Mouse (Mus musculus) layer of hippocampus, postnatal 10 days (tissue): ENCODE results near the gene Pdxk. TPM values are rescaled to one million over a fixed set of nuclear protein-coding genes. Genes with fewer than 3 reads are reported as not detected.
"Not testable (repeated sequence)": the region's sequence is repeated elsewhere in the genome, so short reads cannot be mapped to it uniquely, and the experiment has no call there.

Experiments
- DNase-seq, 2 experiments: peaks; one replicate each; pipeline ENCODE4 v3.0.0; 2021; ENCODE audit warnings: low spot score in 2 of 2
- long read RNA-seq: library from polyadenylated mRNA; stranded (forward); transcript quantifications from one replicate; pipeline ENCODE4 v2.0.0, GENCODE M21; 2023
- total RNA-seq, 2 experiments: library from RNA; stranded (reverse); gene quantifications; 2 replicates each; pipeline ENCODE4 v1.2.3; 2021

The Pdxk gene
- total RNA-seq: 10 to 100 TPM; 57.3 to 58.6 TPM
- long read RNA-seq, full-length matches to known transcripts: 10 of 52 reads
- long read RNA-seq, partial matches to known transcripts: 1 of 52 reads
- long read RNA-seq, other reads (novel, unspliced or antisense): 41 of 52 reads

DNA sequence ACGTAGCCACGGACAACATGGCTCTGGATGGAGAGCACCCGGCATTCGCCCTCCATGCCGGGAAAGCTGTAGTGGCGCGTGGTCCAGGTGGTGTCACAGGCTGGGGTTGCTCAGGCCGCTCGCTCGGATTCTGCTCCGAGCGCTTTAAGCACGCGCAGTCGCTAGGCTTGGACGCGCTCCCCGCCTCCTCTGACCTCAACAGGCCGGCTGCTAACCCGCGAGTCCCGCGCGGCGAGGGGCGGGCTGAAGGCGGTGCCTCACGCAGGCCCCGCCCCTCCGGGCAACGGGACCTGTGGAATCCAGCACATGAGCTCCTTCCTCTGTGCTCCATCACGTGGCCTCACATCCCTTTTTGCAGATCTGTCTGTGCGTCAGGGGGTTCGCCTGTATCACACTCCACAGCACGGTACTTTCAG lies at the start of gene Pdxk:
TSS of gene Pdxk (minus strand) at position 184 of the 416 bp plus-strand sequence.
- peak; percentile 85 to 93 for DNase-seq

DNA sequence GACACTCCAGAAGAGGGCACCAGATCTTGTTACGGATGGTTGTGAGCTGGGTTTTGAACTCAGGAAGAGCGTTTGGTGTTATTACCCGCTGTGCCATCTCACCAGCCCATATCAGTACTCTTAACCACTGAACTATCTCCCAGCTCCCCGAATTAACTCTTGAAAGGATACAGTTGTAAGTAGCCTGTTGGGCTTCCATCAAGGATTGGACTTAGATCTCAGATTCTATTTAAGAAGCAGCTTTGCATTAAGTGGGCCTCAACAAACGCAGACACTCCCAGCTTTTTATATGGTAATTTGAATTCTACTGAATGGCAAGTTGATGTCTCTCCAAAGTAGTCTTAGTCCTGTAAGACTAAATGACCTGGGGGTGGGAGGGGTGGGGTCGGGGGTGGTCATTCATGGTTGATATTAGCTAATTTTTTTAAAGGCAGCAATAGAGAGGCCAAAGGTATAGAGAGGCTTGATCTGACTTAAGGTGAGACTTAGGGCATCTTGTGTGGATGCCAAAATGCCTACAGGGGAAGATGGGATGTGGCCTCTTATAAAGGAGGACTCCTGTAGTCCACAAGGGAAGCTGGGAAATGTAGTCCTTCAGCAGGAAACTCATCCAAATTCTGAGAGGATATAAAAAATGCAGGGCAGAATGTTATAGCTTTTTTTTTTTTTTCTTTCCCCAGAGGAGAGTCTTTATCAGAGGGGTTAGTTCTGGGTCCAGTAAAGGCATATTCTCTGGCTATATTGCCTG lies 38.4 kb upstream of the Pdxk start:
- DNase-seq: no peak

- DNase-seq: peak; percentile 86 to 88
These were observed 22.8 kb upstream of the Pdxk start for GRCm38 (mm10) chr10:78487431-78488086.

GRCm38 (mm10) chr10:78486871-78487270 lies 22.1 kb upstream of the Pdxk start:
- DNase-seq: no peak

DNA sequence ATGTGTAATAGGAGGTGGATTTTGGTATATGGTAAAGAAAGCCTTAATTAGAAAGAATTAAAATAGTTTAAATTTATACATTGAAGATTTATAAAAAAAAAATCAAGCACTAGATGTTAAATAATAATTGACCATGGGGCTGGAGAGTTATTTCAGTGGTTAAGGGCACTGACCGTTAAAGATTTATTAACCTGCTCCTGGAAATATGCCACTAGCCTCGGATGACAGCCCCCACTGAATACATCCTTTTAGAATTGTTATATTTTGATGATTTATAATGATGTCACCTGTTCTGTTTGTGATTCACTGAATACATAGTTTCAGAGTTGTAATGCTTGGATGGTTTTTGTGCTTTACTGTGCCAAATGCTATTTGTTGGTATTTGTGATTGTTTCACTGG lies 20.6 kb upstream of the Pdxk start:
- DNase-seq: not testable (repeated sequence)

DNA sequence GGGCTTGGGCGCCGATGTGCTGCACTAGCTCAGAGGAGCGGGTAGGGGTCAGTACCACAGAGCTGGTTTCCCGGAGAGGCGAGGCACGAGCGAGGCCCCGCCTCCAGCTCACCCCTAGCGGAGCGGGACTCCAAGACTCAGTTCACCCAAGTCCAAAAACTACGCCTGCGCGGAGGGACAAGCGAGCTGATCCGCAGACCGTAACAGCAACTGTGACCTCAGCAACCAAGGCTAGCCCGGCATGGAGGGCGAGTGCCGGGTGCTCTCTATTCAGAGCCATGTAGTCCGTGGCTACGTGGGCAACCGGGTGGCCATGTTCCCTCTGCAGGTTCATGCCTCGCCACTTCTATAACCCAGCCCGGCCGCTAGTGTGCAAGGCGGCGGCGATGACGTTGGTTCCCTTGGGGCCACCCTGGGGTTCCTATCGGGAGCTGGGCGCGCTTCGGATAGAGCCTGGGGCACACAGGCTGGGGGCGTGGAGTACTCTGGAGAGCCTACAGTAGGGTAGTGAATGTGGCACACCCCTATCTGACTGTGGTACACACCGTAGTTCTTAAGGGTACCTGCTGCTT lies 17.2 kb upstream of the Pdxk start:
- no peak for DNase-seq

- no peak for DNase-seq
These were observed 16.5 kb upstream of the Pdxk start for GRCm38 (mm10) chr10:78480954-78481927.

DNA sequence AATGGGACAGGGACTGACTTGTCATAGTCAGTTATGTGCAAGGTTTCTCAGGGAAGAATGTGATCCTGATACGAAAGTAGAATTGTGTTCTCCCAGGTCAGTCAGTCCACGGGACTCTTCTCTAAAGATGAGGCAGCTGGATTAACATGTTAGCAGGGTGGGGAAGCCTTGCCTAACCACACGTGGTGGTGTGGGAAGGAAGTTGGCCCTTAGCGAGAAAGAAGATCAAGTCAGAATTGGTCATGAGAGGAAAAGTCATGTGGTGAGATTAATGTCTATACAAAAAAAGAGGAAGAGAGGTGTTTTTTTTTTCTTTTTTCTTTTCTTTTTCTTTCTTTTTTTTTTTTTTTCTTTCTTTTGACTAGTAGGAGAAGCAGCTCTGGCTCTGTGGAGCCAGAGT lies 12.0 kb upstream of the Pdxk start:
- no peak for DNase-seq

GRCm38 (mm10) chr10:78474759-78475158 lies 10.0 kb upstream of the Pdxk start:
- DNase-seq: no peak

GRCm38 (mm10) chr10:78473434-78473833 lies 8.7 kb upstream of the Pdxk start:
- DNase-seq: no peak

- no peak for DNase-seq
These were observed 7.3 kb upstream of the Pdxk start for GRCm38 (mm10) chr10:78472046-78472445.

DNA sequence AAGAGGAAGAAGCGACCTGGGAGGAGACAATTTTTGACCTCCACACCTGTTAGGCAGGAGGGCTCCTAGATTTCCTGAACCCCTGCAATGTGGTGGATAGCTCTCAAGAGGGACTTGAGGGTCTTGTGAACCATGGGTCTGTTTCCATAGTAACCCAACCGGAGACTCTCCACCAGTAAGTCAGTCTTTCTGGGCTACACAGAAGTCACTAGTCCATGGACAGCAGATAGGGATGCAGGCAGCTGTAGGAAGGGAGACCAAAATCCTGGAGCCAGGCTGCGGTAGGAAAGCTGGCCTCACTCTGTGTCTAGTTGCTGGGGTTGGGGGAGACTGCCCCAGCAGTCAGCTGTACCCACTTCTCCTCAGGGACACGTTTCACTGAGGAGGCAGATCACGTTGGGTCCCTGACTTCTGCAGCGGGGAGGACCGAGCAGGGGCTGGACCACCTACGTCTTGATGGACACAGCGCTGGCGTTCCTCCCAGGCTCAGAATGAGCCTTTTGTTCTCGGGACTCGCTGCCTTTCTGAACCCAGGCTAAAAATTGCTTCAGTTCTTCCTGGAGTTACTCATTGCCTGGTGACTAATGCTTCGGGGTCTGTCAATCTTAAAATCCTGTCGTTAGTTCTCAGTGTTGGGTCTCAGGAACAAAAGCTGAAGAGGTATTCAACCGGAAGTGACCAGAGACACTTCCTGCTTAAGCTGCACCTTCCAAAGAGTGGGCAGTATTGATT lies 6.0 kb upstream of the Pdxk start:
- no peak for DNase-seq

DNA sequence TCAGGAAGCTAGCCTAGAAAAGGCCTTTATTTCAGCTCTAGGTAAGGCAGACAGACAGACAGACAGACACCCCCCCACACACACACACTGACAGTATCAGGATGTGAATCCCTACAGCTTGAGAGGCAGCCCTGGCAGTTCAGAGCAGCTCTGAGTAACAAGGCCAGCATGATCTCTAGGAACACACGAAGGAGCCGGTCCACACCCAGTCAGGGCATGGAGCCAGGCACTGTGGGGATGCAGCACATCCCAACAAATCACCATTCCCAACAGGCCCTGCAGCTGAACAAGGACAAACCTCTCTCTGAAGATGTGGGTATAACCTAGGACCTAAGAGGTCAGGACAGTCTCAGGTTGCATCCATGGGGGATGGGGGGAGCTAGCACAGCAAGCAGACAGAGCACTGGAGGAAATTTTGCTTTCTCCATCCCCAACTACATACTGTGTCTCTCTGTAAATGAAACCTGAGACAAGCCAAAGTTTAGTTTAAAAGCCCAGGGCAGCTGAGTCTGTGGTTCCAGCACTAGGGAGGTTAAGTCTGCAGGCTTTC lies 3.1 kb upstream of the Pdxk start:
- no peak for DNase-seq

DNA sequence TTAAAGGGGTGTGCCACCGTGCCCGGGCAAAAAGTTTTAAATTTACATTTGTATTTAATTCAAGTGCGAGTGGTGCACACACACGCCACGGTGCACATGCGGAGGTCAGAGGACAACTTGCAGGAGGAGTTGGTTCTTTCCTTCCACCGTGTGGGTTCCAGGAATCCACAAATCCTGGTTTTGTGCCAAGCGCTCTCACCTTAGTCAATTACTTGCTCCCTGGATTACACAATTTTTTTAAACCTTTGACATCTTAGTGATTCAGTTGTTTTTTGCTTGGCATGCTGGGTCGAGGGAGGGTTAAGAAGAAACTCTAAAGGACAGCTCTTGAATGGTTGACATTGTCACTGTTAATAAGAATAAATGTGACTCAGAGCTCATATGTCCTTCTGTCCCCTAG lies 1.9 kb upstream of the Pdxk start:
- no peak for DNase-seq

- DNase-seq: no peak
These were observed 697 bp upstream of the Pdxk start for GRCm38 (mm10) chr10:78465472-78465871.

DNA sequence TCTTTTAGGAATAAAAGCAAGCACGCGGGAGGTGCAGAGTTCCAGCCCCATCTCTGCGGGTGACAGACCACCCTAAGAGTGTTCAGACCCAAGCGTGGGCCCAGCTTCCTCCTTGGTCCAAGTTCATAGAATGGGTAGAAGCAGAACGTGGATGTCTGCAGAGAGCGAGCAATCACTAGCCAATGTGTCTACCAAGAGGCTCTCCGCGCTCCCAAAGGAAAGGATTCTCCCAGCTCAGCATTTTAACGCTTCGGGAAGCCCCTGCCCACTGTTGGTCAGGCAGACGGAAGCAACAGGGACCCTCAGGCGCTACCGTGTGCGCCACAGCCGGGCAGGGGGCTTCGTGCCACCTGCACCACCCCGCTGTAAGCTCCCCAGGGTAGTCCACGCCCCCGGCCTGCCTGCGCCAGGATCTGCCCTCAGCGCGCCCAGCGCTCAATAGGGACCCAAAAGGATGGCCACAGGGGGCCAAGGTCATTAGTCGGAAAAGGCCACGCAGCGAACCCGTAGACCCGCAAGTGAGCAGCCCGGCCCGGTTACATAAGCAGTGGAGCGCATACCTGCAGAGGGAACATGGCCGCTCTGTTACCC lies 479 bp downstream of the Pdxk start:
- peak in 1 of 2 experiments; percentile 31 for DNase-seq

DNA sequence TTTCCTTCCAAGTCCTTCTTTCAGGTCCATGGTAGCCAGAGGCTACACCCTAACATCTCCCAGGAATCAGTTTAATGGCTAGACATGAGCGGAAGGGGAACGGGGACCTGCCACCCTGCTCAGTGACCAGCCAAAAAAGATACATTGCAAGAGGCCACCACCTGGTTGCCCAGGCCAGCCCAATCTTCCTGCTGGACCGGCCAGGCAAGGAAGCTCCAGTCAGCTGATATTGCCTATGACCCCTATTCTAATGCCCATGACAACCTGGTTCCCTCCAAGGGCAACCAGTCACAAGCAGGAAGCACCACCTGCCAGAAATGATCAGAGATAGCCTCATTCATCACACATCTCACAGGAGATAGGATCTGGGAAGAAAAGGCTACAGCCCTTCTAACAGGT lies 1.0 kb downstream of the Pdxk start:
- DNase-seq: no peak

GRCm38 (mm10) chr10:78462945-78463768 lies 1.6 kb downstream of the Pdxk start:
- no peak for DNase-seq

DNA sequence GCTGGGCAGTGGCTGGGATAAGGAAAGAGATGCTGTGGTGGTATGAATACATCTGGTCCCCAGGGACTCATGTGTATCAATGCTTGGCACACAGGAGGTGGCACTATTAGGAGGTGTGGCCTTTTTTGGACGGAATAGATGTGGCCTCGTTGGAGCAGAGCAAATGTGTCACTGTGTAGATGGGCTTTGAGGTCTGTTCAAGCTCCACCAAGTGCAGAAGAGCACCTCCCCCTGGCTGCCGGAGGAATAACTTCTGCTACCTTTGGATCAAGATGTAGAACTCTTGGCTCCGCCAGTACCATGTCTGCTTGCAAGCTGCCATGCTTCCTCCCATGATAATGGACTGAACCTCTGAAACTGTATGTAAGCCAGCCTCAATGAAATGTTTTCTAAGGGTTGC lies 3.0 kb downstream of the Pdxk start:
- DNase-seq: no peak
